Mouse (Mus musculus) gastrocnemius, postnatal 25 days (tissue): ENCODE data around the gene Gngt2. TPM values are rescaled to one million over a fixed set of nuclear protein-coding genes. Genes with fewer than 3 reads are reported as not detected.
"Not testable (repeated sequence)": the region's sequence is repeated elsewhere in the genome, so short reads cannot be mapped to it uniquely, and the experiment has no call there.

Experiments
- DNase-seq: peaks from one replicate; pipeline ENCODE4 v3.0.0; 2022
- total RNA-seq, 2 experiments: library from RNA; stranded (reverse); gene quantifications; 1 replicate in 1 of 2; 2 replicates in 1 of 2; pipeline ENCODE4 v1.2.3; 2021

Gngt2 gene
- total RNA-seq, 2 experiments from 2014 or later = 5.2 to 6.1 TPM

DNA sequence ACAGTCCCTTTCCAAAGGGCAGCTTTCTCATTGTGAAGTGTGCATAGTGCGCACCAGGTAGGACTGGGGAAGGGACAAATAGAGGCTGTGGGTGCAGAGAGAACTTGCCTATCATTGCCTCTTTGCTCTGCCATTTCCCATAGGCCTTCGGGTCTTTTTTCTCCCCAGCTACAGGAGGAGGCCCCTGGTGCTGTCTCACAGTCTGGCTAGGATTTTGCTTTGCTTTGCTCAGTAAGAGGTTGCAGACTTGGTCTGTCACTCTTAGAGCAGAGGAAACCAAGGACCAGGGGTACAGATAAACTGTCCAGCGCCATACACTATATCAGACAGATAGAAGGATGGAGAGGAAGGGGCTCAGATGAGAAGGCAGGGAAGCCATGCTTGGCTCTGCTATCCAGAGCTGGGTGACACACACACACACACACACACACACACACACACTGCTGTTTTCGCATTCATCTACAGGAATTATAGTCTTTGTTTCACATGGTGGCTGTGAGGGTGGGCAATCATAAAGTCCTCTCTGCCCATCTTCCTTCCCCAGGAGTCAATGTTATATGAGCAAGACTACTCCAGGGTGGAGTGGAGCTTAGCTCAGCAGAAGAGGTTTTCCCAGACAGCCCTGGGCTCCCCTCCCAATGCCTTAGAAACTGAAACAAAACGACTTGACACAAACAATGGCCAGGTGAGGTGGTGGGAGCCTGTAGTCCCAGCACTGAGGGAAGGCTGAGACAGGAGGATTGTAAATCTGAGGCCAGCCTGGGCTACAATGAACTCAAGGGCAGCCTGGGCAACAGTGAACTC, 3.9 kb downstream of the Gngt2 start:
- DNase-seq = no peak

DNA sequence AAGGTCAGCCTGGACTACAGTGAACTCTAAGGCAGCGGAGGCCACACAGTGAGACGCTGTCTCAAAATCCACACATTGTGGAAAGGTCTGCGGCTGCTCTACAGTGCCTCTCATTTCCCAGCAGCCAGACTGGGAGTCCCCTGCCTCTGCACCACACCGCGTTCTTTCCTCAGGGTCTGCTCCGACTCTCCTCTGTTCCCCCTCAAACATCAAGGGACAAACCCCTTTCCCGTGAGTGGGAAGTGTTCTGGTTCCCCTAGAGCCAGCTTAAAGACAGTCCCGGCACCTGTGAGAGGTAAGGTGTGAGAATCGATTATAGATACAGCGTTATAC, 4.4 kb downstream of the Gngt2 start:
- no peak for DNase-seq

DNA sequence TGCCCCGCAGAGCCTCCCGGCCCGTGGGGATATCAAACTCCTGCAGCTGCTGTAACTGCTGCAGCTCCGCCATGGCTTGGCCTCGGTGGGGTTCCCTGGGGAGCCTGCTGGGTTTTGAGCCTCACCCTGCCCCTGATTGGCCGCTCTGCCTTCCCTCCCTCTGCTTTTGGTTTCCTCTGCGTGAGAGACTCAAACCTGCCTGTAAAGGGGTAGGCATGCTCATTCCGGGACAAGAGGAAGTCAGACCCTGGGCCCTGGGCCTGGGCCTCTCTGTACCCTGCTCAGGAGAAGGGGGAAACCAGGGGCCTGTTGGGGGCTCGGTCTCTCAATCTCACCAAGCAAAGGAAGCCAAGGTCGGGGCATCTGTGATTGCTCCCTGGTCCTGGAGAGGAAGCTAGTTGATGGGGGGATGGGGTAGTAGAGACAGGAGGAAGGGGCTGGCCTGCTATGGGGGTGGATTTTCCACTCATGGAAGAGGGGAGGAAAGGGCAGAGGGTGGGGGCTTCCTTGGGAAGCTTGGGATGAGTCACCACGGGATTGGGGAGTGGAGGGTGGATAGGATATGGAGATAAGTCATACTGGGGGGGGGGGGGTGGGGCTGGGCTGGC, 5.2 kb downstream of the Gngt2 start, which contains the start of gene Abi3:
Gene Abi3, minus strand, starts transcription at position 403 of the 608 bp plus-strand sequence.
- peak; percentile 65 for DNase-seq

DNA sequence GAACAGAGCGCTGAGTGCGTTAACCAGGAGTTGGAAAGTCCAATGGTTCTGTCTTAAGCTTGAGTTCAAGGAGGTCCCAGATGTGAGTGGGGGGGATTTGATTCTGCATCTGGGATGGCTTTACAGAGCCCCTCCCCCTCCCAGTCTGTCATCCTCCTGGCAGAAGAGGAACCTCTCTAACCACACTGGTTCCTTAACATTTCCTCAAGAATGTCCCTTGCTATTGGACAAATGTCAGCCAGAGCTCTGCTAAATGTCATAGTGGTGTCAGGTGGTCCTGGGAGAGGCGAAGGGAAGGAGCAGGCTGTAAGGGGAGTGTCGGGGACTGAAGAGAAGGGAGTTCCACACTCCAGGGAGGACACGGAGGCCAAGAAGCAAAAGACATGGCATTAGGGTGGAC, 5.9 kb downstream of the Gngt2 start:
- DNase-seq = no peak

DNA sequence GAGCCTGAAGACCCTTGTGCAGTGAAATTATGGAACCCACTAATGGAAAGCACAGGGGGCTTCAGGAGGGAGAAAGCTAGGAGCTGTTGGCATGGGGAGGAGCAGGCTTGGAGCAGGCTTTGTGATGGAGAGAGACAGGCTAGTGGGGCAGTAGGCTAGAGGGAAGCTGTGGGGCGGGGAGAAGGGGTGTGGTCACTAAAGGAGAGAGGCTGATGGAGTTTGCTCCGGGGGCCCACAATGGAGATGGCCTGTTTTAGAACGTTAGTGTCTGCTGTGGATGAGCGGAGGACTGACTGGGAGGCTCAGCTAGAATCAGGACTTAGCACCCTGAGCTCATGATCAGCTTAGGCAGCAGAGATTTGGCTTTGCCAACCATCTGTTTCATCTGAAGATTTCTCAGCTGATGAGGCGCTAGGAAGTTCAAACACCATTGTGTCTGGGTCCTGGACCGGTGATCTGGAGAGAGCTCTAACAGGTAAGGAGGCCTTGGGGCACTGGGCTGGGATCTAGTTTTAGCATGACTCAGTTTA, 6.5 kb downstream of the Gngt2 start:
- no peak for DNase-seq

DNA sequence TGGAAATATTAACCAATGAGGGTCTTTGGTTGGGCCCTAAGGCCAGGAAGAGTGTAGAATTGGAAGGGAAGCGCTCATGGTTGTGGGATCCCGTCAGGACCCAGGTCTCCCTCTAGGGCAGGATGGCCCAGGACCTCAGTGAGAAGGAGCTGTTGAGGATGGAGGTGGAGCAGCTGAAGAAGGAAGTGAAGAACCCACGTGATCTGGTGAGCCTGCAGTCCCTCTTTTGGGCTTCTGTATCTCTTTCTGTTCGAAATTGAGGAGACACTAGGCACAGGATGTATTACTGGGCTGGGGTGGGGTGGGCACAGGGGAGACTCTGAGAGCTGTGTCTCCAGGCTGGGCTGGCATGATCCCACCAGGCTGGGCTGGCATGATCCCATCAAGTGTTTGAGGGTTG, 7.9 kb downstream of the Gngt2 start:
- no peak for DNase-seq

DNA sequence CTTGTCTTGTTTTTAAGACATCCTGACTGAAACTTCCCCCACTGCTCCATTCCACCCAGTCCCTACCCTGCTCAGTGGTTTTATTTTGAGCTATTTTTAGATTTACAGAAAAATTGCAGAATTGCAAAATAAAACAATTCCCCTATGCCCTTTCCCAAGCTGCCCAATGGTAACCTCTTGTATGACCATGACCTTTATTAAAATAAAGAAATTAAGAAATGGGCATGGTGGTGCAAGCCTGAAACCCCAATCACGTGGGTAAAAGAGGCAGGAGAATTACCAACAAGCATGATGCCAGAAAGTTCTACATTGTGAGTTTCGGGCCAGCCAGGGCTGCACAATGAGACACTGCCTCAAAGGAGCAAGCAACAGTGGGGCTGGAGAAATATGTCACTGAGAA, 13.9 kb downstream of the Gngt2 start:
- DNase-seq = no peak

DNA sequence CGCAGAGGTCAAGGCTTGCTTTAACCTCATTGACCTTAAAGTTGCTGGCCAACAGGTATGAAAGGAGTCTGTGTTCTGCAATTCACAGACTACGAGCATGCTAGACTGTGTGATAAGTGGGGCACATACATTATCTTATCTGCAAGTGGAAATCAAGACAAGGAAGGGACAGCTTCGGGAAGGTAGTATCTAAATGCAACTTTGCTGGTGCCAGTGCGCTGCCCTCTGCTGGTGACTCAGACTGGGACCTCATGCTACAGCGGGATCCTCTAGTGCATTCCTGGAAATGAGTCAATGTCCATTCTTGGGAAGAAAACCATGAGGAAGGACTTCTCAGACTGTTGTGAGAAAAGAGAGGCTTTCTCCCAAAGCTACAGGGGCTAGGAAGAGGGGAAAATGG, 16.7 kb downstream of the Gngt2 start:
- peak; percentile 46 for DNase-seq

DNA sequence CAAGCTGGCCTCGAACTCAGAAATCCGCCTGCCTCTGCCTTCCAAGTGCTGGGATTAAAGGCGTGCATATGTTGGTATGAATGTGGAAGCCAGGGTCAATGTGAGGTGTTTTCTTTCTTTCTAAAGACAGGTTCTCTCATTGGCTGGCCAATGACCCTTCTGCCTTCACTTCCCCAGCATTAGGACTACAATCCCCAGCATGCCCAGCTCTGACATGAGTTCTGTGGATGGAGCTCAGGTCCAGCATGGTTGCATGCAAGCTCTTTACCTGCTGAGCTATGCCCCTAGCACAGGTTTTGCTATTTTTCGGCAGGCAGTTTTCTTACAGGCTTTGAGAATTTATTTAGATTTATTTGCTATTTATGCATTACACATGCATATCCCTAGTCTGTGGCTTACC, 20.3 kb downstream of the Gngt2 start:
- DNase-seq = no peak

DNA sequence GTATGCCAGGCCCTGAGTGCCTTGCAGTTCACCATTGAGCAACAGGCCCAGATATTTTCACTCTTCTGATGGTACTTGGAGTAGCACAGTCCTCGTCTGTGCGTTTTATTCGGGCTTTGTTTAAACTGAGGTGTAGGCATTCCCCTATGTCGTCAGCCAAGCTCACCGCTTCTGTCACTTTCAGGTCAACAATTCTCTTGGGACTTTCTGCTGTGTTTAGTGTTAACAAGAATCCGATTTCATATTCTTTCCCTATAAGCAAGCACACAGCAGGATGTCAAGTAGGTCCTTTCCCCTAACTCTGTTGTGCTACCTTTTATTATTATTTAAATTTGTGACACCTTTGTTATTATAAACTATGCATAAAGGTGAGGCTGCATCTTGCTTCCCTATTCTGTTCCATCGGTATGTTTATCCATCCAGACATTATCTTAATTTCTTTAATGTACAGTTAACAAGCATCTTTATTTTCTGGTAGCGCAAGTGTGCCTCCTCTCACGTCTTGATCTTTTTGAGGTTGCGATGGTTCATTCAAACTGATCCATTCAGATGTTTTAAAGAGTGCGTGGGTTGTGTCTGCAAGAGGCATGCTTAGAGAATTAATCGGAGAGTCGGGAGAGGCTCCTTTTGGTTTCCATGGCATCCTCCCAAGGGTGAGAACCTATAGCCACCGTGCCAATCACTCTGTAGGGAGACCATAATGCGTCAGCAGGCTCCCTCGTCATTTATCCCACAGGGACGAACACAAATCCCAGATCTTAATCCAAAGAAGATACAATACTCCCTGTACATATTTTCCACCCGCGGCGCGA, 20.9 kb downstream of the Gngt2 start:
- DNase-seq = no peak

DNA sequence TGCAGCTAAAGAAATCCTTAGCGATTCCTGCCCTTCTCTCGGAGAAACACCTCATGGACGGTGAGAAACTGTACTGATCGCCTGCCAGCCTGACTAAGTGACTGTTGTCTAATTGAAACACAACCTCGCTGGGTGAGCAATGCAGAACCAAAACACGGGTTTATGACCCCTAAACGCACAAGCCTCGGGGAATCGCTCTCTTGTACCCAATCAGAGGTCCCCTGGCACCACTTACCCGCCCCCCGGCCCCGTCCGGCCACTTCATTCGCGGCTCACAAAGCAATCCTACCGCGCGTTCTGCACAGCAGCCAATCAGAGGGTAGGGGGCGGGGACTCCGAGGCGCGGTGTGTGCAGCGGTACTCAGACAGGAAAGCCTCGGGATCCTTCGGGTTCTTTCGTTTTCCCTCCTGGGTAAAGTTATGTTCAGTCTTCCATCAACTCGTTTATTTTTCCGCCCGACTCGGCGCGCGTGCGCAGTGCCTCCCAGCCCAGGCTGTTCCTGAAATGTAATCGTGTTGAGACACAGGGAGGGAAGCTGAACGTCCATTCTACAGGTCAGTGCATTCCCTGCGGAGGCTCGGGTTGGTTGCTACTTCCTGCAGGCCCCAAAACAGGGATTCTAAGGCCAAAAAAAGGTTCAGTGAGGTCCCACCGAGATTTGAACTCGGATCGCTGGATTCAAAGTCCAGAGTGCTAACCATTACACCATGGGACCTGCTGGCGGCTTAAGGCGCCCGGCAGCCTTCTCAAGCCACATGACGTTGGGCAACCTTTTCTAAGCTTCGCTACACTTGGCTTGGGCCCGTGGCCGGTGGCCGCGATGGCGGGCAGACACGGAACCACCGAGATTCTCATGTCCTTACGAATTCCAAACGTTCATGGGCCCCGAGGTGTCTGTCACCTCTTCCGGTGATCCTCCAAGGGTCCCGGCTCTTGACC, 21.8 kb downstream of the Gngt2 start:
- peak; percentile 99 for DNase-seq

DNA sequence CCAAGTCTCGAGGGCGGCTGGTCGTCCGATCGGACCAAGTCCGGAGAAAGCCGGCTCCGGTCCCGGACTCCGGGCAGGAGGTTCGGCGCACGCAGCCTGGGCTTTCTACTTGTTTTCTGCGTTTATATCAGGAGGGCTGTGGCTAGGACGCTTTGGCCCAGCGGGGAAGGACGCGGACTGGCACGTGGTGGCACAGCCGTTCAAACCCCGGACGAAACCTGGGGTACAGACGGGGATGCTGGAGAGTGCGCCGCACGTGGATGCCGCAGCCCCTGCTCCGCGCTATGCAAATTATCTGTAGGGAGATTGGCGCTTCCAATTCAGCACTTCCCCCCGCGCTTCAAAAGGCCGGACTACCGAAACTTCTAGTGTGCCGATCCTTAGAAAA, 22.4 kb downstream of the Gngt2 start:
- no peak for DNase-seq

DNA sequence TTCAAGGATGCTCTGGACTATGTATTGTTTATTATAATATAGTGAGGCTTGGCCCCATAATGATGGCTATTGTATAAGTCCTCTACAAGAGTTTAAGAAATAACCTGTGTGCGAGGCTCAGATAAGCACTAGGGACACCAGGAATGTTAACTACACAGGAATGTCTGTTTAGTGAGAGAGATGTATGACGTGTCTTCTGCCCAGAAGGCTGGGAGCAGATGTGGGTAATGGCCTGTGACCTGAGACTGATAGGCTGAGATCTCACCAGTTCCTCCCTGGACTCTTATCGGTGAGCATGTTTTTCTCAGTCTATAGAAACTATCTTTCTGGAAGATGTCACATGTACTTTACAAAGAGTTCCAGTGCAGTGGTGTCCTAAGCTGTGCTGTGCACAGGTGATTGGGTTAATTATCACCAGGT, 23.1 kb downstream of the Gngt2 start:
- no peak for DNase-seq

DNA sequence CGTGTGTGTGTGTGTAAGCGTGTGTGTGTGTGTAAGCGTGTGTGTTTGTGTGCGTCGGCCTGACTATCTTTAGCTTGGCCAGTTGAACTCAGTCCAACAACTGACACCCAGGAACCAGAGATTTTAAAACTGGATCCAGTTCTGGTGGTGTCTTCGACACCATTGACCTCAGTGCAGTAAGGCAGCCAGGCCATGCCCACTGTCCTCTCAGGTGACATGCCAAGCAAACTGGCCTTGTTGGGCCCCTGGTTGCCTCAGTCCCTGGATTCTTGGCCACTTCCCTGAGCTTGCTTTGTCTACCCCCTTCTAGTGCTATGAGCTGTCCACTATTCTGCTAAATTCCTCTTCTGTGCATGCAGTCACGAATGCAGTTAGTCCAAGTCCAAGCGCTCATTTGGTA, 24.4 kb downstream of the Gngt2 start:
- no peak for DNase-seq

DNA sequence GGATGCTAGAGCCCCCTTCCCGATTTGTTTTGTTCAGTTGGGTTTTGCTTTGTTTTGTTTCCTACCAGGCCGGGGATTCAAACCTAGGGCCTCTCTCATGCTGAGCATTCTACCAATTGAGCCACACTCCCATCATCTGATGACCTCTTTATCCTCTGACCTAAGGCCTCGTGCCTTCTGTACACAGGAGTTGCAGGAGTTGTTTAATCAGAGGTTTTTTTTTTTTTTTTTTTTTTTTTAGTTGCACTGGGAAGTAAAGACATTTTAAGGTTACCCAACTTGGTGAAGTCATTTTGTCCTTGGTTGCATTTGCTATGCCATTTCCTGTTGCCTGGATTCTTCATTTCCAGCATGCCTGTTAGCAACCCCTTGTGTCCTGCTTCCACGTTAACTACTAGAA, 32.4 kb downstream of the Gngt2 start:
- no peak for DNase-seq

DNA sequence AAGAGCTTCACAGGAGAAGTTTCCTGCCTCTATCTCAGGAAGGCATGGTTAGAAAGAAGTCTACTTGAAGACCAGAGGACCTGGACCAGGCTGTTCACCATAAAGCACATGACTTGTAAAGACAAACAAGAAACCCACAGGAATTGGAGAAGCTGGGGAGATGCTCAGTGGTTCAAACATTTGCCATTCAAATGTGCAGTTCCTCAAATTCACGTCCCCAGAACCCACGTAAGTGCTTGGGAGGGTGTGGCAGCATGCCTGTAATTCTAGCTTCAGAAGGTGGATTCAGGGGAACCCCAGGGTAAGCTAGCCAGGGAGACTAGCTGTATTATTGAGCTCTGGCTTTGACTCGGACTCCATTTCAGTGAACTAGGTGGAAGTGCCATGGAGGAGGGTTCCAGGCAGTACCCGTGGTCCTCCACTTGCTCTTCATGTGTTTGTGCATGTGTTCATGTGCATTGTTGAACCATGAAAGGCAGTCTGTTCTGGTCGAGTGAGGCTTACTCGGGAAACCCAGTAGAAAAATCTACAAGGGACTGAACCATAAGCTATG, 33.0 kb downstream of the Gngt2 start:
- no peak for DNase-seq

DNA sequence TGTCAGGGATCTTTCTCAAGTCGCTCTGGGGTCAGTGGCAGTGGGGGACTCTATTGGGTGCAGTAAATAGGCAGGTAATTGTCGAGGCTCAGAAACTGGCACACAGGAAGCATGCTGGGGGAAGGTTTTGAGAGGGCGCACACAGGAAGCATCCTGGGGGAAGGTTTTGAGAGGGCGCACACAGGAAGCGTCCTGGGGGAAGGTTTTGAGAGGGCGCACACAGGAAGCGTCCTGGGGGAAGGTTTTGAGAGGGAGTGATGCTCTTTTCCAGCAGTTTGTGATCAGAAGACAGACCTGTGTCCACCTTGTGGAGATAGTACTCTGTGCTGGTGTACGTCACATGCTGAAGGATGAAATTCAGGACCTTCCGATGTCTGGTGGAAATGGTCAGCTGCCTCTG, 38.8 kb downstream of the Gngt2 start:
- DNase-seq = no peak

DNA sequence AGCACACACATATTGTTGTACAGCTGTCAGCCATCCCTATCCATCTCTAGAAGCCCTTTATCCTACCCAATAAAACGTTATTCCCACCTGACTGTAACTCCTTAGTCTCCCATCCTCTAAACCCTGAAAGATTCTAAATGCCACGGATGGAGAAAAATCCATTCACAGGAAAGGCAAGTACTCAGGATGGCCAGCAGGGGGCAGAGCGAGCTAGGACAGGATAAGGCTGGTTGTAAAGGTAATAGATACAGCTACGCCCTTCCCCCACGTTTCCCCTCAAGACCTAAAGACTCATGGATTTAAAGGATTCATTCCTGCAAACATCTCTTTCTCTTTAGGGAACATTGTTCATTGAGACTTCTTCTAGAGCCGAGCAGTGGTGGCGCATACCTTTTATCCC, 39.3 kb downstream of the Gngt2 start:
- no peak for DNase-seq

DNA sequence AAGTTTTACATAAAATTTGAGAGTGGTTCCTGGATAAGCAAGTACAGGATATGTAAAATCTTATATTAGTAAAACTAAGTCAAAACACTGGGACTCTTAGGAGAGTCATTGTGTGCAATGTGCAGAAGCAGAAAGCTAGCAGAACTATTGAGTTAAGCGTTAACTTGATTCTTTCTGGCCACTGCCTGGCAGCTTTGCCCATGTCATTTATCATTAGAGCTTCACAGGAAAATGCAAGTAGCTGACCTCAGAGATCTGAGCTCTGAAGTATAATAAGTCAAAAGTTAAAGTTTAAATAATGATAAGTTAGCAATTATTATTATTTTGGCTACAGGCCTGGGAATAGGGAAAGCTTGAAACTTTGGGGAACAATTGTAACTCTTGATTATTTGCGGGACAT, 42.8 kb downstream of the Gngt2 start:
- DNase-seq = not testable (repeated sequence)

DNA sequence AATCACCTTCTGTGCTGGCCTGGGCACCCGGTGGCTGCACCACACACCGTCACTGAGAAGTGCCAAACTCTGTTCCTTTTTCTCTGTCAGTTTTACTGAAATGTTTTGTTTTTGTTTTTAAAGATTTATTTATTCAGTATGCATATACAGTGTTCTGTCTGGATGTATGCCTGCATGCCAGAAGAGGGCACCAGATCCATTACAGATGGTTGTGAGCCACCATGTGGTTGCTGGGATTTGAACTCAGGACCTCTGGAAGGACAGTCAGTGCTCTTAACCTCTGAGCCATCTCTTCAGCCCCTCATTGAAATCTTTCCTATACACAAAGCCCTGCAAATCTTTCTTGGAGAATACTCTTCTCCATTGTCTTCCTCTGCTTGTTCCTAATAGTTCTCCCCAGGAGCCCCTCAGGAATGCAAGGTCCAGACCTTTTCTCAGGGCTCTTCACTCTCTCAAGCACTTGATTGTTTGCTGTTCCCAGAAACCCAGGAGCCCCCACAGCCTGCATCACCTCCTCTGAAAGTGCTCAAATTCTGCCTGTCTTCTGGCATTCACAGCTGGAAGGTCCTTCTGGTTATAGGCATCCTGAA, 53.5 kb downstream of the Gngt2 start:
- DNase-seq = no peak
